10 mouse cellular contexts compared by ENCODE assay signal in genomic region chr6:148391286-148391685, GRCm38 (mm10). TPM values are rescaled to one million over a fixed set of nuclear protein-coding genes. Genes with fewer than 3 reads are reported as not detected.
DNase-seq lines count a peak whose midpoint lies in the region; ATAC-seq and TF ChIP-seq lines count a peak whose summit lies in the region.
"Had no signal": no experiment of that assay in that cellular context is flagged by ENCODE, and none has a peak within 500 bp of the region (broad histone marks: within the 10 kb centered on the region; RNA-seq: fewer than 3 reads in every experiment).

No protein-coding gene starts in this region.

- no peak for TF ChIP-seq CTCF in testis, adult 2 months (IDR thresholded peaks at IDR 0.05; ENCODE audit: control insufficient read depth, insufficient read depth, insufficient replicate concordance, low read depth, low read length)
- peak; percentile 53 for TF ChIP-seq CTCF in stomach, postnatal 0 days (IDR thresholded peaks at IDR 0.05; ENCODE audit: low read depth)

- H3K27me3 ChIP-seq in testis, adult 2 months (ENCODE audit: control insufficient read depth, insufficient read depth, low read length): no peaks in the 10 kb centered on the region
- no peaks in the 10 kb centered on the region for H3K27me3 ChIP-seq in stomach, postnatal 0 days (ENCODE audit: control insufficient read depth, insufficient read depth, low read length)
- H3K27me3 ChIP-seq: midbrain, embryonic 12.5 days had no signal

- peak overlapping the region; percentile 30 for H3K27ac ChIP-seq in testis, adult 2 months (ENCODE audit: control insufficient read depth, insufficient read depth, low read depth, low read length)
- H3K27ac ChIP-seq in stomach, postnatal 0 days (replicated peaks): peak overlapping the region; percentile 13; the same call in 1 of the 2 replicates

- no peak overlapping the region for H3K9ac ChIP-seq in stomach, postnatal 0 days (ENCODE audit: low read length)

- H3K4me2 ChIP-seq in stomach, postnatal 0 days (replicated peaks; ENCODE audit: low read depth): no peak overlapping the region

- H3K9me3 ChIP-seq in stomach, postnatal 0 days (ENCODE audit: control insufficient read depth, low read length): no peaks in the 10 kb centered on the region
- H3K9me3 ChIP-seq: midbrain, embryonic 12.5 days had no signal

- no peak overlapping the region for H3K4me3 ChIP-seq in testis, adult 2 months (ENCODE audit: control insufficient read depth, low read depth, low read length)
- no peak overlapping the region for H3K4me3 ChIP-seq in stomach, postnatal 0 days (ENCODE audit: low read depth, low read length)
- H3K4me3 ChIP-seq: midbrain, embryonic 12.5 days had no signal

- no peak for TF ChIP-seq POLR2A in testis, adult 2 months (IDR thresholded peaks at IDR 0.05; ENCODE audit: control insufficient read depth, low read depth, low read length)

- no peaks in the 10 kb centered on the region for H3K4me1 ChIP-seq in testis, adult 2 months (ENCODE audit: control insufficient read depth, insufficient read depth, low read length)
- no peaks in the 10 kb centered on the region for H3K4me1 ChIP-seq in stomach, postnatal 0 days (replicated peaks; ENCODE audit: control insufficient read depth, insufficient read depth)

- no peak for ATAC-seq in stomach, postnatal 0 days (ENCODE audit: low FRiP score, low TSS enrichment)
- ATAC-seq: Patski had no signal

- 57% methylated on average over 7 of the region's 7 CpGs for WGBS in stomach, postnatal 0 days

- H3K36me3 ChIP-seq in testis, adult 2 months (ENCODE audit: control insufficient read depth, insufficient read depth, low read length): no peaks in the 10 kb centered on the region
- H3K36me3 ChIP-seq in stomach, postnatal 0 days (ENCODE audit: control insufficient read depth, insufficient read depth, low read length): no peaks in the 10 kb centered on the region
- H3K36me3 ChIP-seq: midbrain, embryonic 12.5 days had no signal

- no peak for DNase-seq in testis, postnatal 14 days (ENCODE audit: low spot score)
- DNase-seq in heart, postnatal 4 days: peak; percentile 37
- peak; percentile 42 to 50 for DNase-seq in kidney, postnatal 4 days
- DNase-seq in stomach, postnatal 0 days (ENCODE audit: low spot score): no peak
- DNase-seq in gastrocnemius, adult 8-10 months (ENCODE audit: low spot score in 2 of 2): no peak
- no peak for DNase-seq in layer of hippocampus, postnatal 25 days (ENCODE audit: extremely low spot score in 1 of 2, low spot score in 1 of 2)
- no peak for DNase-seq in thymus, postnatal 4 days

- no peak for TF ChIP-seq EP300 in stomach, postnatal 0 days (optimal IDR thresholded peaks at IDR 0.05)

RNA-seq across cellular contexts. Expression of gene Tmtc1, which starts 52.9 kb away (rescaled TPM):
- polyA plus RNA-seq in testis, adult 2 months (2012; rRNA removed): 3.0 and 3.5 TPM in 2 replicates
- 10 to 100 TPM; 18.7 to 24.0 TPM for total RNA-seq in heart, postnatal 4 days (2021)
- 0.93 and 0.97 TPM in 2 replicates for polyA plus RNA-seq in stomach, postnatal 0 days (2015; fragmentation: Nextera tagmentation; extraction: Ambion mirVana)
- 10 to 100 TPM; 52.4 to 83.5 (median 65.3) TPM for total RNA-seq in gastrocnemius, adult 8-10 months (2022)
- total RNA-seq in layer of hippocampus, postnatal 25 days (2021): 10 to 100 TPM; 32.5 to 33.4 TPM

Comparison
In these comparisons a context has a peak if more than half of its experiments do, and no peak if none do; other contexts are left out.
1. DNase-seq: peak in heart, postnatal 4 days (single experiment) and kidney, postnatal 4 days (2 of 2); none in testis, postnatal 14 days (single experiment), stomach, postnatal 0 days (single experiment), gastrocnemius, adult 8-10 months (0 of 2), layer of hippocampus, postnatal 25 days (0 of 2) and thymus, postnatal 4 days (single experiment).